Mouse (Mus musculus): Measurements from ENCODE around the gene Prr5.

- peak; percentile 92 for TF ChIP-seq CTCF (IDR thresholded peaks at IDR 0.05)
- no peak for TF ChIP-seq EP300 (IDR thresholded peaks at IDR 0.05)
Measured at GRCm38 (mm10) chr15:84701947-84702346, 32.5 kb downstream of the Prr5 start.
